Mouse (Mus musculus): ENCODE data around the gene Sik1. TPM values are rescaled to one million over a fixed set of nuclear protein-coding genes. Genes with fewer than 3 reads are reported as not detected.

Gene Sik1
- polyA plus RNA-seq, 1 experiment from 2014 or later = 16.5 TPM

- 0 out of 2 replicates have a peak, but pooled peaks cover 3% of the 10 kb centered on the region for H3K27me3 ChIP-seq
- H3K9ac ChIP-seq = peak overlapping the region; percentile 13; the same call in 1 of the 2 replicates
- peaks cover 32% of the 10 kb centered on the region for H3K4me1 ChIP-seq
- H3K27ac ChIP-seq = no peak overlapping the region
- no peak overlapping the region for H3K4me3 ChIP-seq
- H3K4me2 ChIP-seq (replicated peaks) = no peak overlapping the region
- H3K36me3 ChIP-seq = no peaks in the 10 kb centered on the region
- WGBS = 49% methylated on average over 13 of the region's 13 CpGs
- no peak for ATAC-seq (ENCODE audit: low FRiP score)
- H3K9me3 ChIP-seq (replicated peaks) = no peaks in the 10 kb centered on the region
These were observed 34.3 kb downstream of the Sik1 start for GRCm38 (mm10) chr17:31821136-31821933.

GRCm38 (mm10) chr17:31820099-31820846, 35.3 kb downstream of the Sik1 start:
- H3K9ac ChIP-seq = no peak overlapping the region
- WGBS = 43% methylated on average over 4 of the region's 4 CpGs
- peaks cover 32% of the 10 kb centered on the region for H3K4me1 ChIP-seq
- H3K27ac ChIP-seq = no peak overlapping the region
- H3K4me3 ChIP-seq = no peak overlapping the region
- no peak for ATAC-seq (ENCODE audit: low FRiP score)
- H3K9me3 ChIP-seq (replicated peaks) = no peaks in the 10 kb centered on the region
- no peaks in the 10 kb centered on the region for H3K36me3 ChIP-seq
- no peak overlapping the region for H3K4me2 ChIP-seq (replicated peaks)
- 0 out of 2 replicates have a peak, but pooled peaks cover 3% of the 10 kb centered on the region for H3K27me3 ChIP-seq

- 65% methylated on average over 9 of the region's 9 CpGs for WGBS
- Histone ChIP-seq H3K27me3 (0 out of 2 replicates have a peak, but pooled peaks cover 3% of the 10 kb centered on the region), H3K4me1 (peaks cover 37% of the 10 kb centered on the region), H3K36me3 (no peaks in the 10 kb centered on the region), H3K9ac (no peak overlapping the region), H3K9me3 (replicated peaks) (no peaks in the 10 kb centered on the region), H3K4me2 (replicated peaks) (no peak overlapping the region), H3K4me3 (no peak overlapping the region), H3K27ac (no peak overlapping the region)
- ATAC-seq (ENCODE audit: low FRiP score) = no peak
These were observed 36.2 kb downstream of the Sik1 start for GRCm38 (mm10) chr17:31819372-31819771.

GRCm38 (mm10) chr17:31817815-31818214, 37.8 kb downstream of the Sik1 start:
- Histone ChIP-seq H3K27ac (peak overlapping the region; percentile 52; the same call in 1 of the 2 replicates), H3K4me3 (no peak overlapping the region), H3K4me1 (peaks cover 40% of the 10 kb centered on the region), H3K9me3 (replicated peaks) (no peaks in the 10 kb centered on the region), H3K27me3 (0 out of 2 replicates have a peak, but pooled peaks cover 3% of the 10 kb centered on the region), H3K4me2 (replicated peaks) (no peak overlapping the region), H3K36me3 (no peaks in the 10 kb centered on the region), H3K9ac (no peak overlapping the region)
- no peak for ATAC-seq (ENCODE audit: low FRiP score)
- 89% methylated on average over 1 of the region's 1 CpGs for WGBS

- Histone ChIP-seq H3K27me3 (0 out of 2 replicates have a peak, but pooled peaks cover 3% of the 10 kb centered on the region), H3K36me3 (no peaks in the 10 kb centered on the region), H3K9ac (no peak overlapping the region), H3K4me2 (replicated peaks) (no peak overlapping the region), H3K4me1 (peaks cover 40% of the 10 kb centered on the region), H3K9me3 (replicated peaks) (no peaks in the 10 kb centered on the region), H3K4me3 (no peak overlapping the region), H3K27ac (peak overlapping the region; percentile 52)
- peak; percentile 60 for ATAC-seq (ENCODE audit: low FRiP score)
- WGBS = 21% methylated on average over 5 of the region's 5 CpGs
These were observed 38.4 kb downstream of the Sik1 start for GRCm38 (mm10) chr17:31817203-31817602.

GRCm38 (mm10) chr17:31814848-31815247, 40.8 kb downstream of the Sik1 start:
- ATAC-seq (ENCODE audit: low FRiP score) = no peak
- Histone ChIP-seq H3K36me3 (no peaks in the 10 kb centered on the region), H3K4me2 (replicated peaks) (no peak overlapping the region), H3K4me3 (no peak overlapping the region), H3K9me3 (replicated peaks) (no peaks in the 10 kb centered on the region), H3K27me3 (0 out of 2 replicates have a peak, but pooled peaks cover 3% of the 10 kb centered on the region), H3K27ac (no peak overlapping the region), H3K4me1 (peaks cover 28% of the 10 kb centered on the region), H3K9ac (no peak overlapping the region)
- 95% methylated on average over 1 of the region's 1 CpGs for WGBS

- 64% methylated on average over 3 of the region's 3 CpGs for WGBS
- H3K9ac ChIP-seq = no peak overlapping the region
- H3K4me2 ChIP-seq (replicated peaks) = no peak overlapping the region
- peak overlapping the region; percentile 35; the same call in 1 of the 2 replicates for H3K27ac ChIP-seq
- H3K36me3 ChIP-seq = no peaks in the 10 kb centered on the region
- H3K9me3 ChIP-seq (replicated peaks) = no peaks in the 10 kb centered on the region
- 0 out of 2 replicates have a peak, but pooled peaks have one; percentile 13 for ATAC-seq (ENCODE audit: low FRiP score)
- no peak overlapping the region for H3K4me3 ChIP-seq
- peaks cover 26% of the 10 kb centered on the region for H3K4me1 ChIP-seq
- H3K27me3 ChIP-seq = 0 out of 2 replicates have a peak, but pooled peaks cover 3% of the 10 kb centered on the region
These were observed 41.5 kb downstream of the Sik1 start for GRCm38 (mm10) chr17:31813938-31814622.

- Histone ChIP-seq H3K36me3 (no peaks in the 10 kb centered on the region), H3K27ac (no peak overlapping the region), H3K9me3 (replicated peaks) (no peaks in the 10 kb centered on the region), H3K4me1 (peaks cover 15% of the 10 kb centered on the region), H3K4me3 (no peak overlapping the region), H3K27me3 (no peaks in the 10 kb centered on the region), H3K9ac (no peak overlapping the region), H3K4me2 (replicated peaks) (no peak overlapping the region)
- no peak for ATAC-seq (ENCODE audit: low FRiP score)
- WGBS = 47% methylated on average over 4 of the region's 4 CpGs
These were observed 44.3 kb downstream of the Sik1 start for GRCm38 (mm10) chr17:31811333-31811732.

GRCm38 (mm10) chr17:31809894-31810293, 45.7 kb downstream of the Sik1 start:
- no peaks in the 10 kb centered on the region for H3K36me3 ChIP-seq
- 47% methylated on average over 19 of the region's 19 CpGs for WGBS
- H3K27me3 ChIP-seq = no peaks in the 10 kb centered on the region
- no peaks in the 10 kb centered on the region for H3K9me3 ChIP-seq (replicated peaks)
- no peak overlapping the region for H3K4me3 ChIP-seq
- H3K9ac ChIP-seq = no peak overlapping the region
- ATAC-seq (ENCODE audit: low FRiP score) = peak; percentile 27; the same call in 1 of the 2 replicates
- H3K4me2 ChIP-seq (replicated peaks) = peak overlapping the region; percentile 28; the same call in 1 of the 2 replicates
- H3K4me1 ChIP-seq = peaks cover 15% of the 10 kb centered on the region
- H3K27ac ChIP-seq = peak overlapping the region; percentile 41

- 91% methylated on average over 7 of the region's 7 CpGs for WGBS
- no peak overlapping the region for H3K27ac ChIP-seq
These were observed 46.5 kb downstream of the Sik1 start for GRCm38 (mm10) chr17:31809136-31809535.

GRCm38 (mm10) chr17:31808082-31808875, 47.3 kb downstream of the Sik1 start:
- no peak overlapping the region for H3K27ac ChIP-seq
- 48% methylated on average over 10 of the region's 10 CpGs for WGBS
- no peaks in the 10 kb centered on the region for H3K9me3 ChIP-seq (replicated peaks)
- no peak overlapping the region for H3K9ac ChIP-seq
- no peak overlapping the region for H3K4me2 ChIP-seq (replicated peaks)
- no peaks in the 10 kb centered on the region for H3K27me3 ChIP-seq
- H3K4me1 ChIP-seq = peaks cover 8% of the 10 kb centered on the region
- H3K36me3 ChIP-seq = no peaks in the 10 kb centered on the region
- ATAC-seq (ENCODE audit: low FRiP score) = no peak
- no peak overlapping the region for H3K4me3 ChIP-seq

More at GRCm38 (mm10) chr17:31809136-31809535, 46.5 kb downstream of the Sik1 start:
- Histone ChIP-seq H3K4me3 (no peak overlapping the region), H3K4me2 (replicated peaks) (no peak overlapping the region), H3K9me3 (replicated peaks) (no peaks in the 10 kb centered on the region), H3K9ac (no peak overlapping the region), H3K4me1 (peaks cover 12% of the 10 kb centered on the region), H3K36me3 (no peaks in the 10 kb centered on the region), H3K27me3 (no peaks in the 10 kb centered on the region)
- ATAC-seq (ENCODE audit: low FRiP score) = no peak
